Mouse (Mus musculus): Measurements from ENCODE around the gene Cacna1d.

Cacna1d gene

DNA sequence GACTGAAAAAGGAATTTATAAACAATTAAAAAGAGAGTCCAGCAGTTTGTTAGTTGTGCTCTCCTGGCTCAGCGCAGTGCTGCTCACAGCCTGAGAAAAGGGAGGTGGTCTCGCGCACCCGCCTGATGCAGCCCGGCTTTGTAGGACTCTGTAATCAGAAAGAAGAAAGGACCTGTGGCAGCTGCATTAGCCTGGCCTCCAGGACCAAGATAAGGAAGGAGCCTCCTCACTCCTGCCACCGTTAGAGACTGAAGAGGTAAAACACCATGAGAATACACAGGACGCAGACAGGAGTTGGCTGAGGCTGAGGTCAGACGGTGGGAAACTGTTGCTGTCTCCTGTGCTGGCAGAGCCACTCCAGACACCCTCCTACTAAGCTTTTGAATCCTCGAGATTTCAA is at the start of gene Cacna1d:
Gene Cacna1d, minus strand, starts transcription at position 114 of the 400 bp plus-strand sequence.
- peak; percentile 12 for DNase-seq

DNA sequence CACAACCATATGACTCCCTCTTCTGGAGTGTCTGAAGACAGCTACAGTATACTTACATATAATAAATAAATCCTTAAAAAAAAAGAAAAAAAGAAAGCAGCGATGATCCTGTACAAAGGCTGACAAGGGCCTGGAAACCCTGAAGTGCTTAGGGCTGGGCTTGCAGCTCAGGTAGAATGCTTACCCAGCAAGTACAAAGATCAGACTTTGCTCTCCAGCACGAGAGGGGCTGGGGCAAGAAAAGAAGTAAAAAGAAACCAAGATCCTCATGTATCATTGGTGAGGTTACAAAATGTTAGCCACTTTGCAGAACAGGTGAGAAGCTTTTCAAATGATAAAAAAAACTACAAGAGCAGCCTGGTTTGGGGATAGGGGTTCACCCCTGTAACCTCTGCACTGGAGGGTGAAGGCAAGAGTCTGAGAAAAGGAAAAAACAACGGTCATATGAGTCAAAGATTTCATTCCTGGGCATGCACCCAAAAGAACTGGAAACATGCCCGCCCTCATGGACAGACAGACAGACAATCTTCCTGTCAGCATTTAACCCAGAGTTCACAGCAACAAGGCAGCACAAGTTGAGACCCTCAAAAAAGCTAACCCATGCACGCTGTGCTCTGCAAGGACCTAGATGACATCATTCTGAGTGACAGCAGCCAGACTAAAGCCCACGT is 42.7 kb upstream of the Cacna1d start:
- no peak for DNase-seq

DNA sequence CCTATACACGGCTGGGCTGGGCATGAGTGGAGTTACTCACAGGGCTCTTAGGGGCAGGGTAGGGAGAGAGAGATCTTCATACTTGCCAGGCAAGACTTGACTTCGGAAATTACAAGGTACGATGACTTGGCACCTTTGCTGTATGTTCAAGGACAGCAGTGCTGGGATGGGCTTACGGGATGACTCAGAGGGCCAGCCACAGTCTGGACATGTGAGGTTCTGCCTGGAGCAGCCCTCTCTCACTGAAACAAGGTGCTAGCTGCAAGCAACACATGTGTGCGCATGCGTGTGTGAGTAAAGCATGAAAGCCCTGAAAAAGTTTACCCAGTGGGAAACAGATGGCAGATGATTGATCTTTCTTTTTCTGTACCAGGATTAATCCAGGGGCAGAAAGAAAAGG is 40.6 kb upstream of the Cacna1d start:
- DNase-seq = no peak

DNA sequence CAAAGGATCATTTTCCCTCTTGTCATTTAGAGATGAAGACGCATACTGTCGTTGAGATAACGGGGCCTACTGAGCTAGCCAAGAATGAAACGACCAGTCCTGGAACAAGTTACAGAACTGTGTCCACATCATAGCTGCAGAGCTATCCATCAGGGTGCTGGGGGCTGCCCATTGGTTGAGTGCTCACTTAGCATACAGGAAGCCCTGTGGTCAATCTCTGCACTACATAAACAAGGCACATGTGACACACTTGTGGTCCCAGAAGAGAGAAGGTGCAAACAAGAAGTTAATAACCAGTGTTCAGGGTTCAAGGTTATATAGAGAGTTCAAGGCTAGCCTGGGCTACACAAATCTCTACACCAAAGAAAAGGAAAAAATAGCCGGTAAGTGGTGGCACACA is 40.2 kb upstream of the Cacna1d start:
- DNase-seq = no peak

DNA sequence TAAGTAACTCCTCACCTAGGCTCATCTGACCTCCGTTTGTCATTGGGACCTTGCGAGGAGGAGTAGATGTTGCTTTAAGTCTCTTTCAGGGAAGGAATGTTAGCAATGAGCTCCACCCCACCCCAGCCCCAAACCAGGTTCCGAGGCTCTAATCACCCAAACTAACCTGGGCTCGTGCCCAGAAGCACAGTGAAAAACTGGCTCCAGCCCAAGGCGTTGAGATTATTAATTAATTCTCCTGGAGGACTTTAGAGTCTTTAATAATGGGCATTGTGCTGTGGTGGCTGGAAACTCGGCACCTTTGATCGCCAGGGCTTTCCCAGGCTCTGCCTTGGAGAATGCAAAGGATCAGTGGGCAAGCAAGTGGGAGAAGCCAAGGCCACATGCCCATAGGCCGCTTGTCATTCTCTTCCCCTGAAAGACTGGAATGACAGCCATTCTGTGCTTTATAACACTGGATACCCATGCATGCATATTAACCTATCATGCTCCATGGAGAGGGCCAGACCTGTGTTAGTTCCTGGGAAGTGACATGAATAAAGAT is 39.5 kb upstream of the Cacna1d start:
- DNase-seq = no peak

DNA sequence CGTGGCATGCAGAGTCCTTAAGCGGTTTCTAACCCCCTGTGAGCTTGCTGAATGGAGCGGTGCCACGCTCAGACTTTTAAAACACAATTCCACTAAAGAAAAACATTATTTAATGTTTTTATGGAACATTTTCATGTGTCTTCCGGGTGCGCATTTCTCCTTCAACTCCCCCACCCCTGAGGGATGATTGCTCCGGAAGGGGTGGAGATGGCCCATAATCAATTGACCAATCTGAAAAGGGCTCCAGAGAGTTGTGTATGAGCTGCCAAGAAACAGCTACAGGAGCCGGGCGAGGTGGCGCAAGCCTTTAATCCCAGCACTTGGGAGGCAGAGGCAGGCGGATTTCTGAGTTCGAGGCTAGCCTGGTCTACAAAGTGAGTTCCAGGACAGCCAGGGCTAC is 38.2 kb upstream of the Cacna1d start:
- no peak for DNase-seq

DNA sequence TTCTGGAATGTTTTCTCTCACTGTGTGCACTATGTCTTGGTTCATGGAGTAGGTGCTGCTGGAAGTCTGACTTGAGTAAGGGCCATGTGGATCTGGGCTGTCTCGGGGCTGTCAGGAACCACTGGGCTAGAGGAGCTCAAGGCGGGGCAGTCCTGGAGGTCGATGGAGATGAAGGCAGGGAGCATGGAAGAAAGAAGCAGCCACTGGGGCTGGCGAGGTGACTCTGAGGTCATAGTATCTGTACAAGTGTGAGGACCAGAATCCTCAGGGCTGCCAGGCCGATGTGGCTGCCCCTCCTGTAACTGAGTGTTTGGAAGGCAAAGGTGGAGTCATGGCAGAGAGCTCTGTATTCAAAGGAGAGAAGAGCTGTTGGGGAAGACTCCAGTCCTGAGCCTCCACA is 37.7 kb upstream of the Cacna1d start:
- DNase-seq = no peak

DNA sequence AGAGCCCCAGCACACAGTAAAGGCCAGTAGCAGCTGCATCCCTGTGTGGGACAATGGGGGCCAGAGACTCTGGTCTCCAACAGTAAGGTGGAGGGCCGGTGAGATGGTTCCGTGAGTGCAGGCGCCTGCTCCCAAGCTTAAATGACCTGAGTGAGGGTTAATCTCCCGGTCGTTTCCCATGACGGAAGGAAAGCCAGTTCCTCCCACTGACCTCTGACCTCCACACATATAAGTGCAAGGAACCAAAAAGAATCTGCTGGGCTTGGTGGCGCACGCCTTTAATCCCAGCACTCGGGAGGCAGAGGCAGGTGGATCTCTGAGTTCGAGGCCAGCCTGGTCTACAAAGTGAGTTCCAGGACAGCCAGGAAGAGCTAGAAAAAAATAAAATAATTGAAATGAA is 37.1 kb upstream of the Cacna1d start:
- no peak for DNase-seq

DNA sequence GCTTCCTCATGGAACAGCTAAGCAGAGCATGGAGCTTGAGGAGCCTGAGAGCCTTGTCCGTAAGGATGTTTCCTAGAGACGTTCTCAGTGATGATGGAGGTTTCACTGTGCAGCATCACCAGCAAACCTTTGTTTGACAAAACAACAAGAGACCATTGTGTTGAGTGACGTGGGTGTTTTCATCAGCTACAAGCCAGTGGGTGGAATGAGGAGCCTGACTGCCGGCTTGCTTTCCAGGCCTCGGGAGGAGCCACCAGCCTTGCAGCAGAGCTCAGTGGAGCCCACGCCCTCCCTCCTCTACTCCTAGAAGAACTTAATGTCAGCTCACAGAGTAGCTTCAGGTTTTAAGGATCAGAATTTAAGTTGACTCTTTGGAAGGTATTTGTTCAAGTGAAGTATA is 32.1 kb upstream of the Cacna1d start:
- DNase-seq = no peak

DNA sequence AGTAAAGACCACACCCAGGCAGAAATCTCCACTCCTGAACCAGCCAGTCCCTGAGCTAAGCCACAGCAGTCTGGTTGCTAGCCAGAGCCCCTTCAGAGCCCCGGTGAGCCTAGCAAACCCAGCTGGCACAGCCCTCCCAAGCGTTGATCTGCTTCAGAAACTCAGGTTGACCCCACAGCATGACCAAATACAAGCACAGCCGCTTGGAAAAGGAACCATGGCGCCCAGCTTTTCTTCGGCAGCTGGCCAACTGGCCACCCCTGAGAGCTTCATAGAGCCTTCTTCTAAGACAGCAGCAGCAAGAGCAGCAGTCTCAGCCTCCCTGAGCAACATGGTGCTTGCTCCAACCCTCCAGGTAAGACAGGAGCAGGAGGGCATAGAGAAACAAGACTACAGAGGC is 28.1 kb upstream of the Cacna1d start:
- no peak for DNase-seq

DNA sequence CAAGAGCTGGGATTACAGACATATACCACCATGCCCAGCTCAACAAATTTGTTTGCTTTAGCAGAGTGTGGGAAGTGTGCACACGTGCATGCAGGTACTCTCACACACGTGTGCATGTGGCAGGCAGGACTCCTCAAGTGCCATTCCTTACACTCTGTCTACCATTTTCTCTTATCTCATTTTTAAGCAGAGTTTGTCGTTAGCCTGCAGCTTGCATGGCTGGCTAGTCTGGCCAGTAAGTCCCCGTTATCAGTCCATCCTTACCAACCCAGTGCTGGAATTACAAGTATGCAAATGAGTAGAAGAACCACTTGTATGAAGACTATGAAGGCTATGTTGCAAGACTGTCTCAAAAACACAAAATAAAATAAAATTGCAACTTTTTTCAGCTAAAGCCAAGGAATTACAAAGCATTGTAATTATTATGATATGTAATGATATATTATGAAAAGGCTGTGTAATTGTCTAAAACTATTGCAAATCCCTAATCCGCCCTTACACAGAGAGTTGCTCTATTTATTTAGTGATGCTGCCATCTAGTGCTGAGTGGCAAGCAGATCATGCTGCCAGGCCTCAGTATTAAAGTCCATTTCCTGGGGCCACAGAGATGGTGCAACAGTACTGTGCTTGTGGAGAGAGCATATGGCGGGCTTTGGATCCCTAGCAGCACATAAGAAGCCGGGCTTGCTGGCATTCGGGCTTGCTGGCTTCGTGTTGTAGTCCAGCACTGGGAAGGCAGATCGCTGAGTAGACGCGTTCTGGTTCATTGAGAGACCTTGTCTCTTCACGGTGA is 24.9 kb upstream of the Cacna1d start:
- DNase-seq = no peak

DNA sequence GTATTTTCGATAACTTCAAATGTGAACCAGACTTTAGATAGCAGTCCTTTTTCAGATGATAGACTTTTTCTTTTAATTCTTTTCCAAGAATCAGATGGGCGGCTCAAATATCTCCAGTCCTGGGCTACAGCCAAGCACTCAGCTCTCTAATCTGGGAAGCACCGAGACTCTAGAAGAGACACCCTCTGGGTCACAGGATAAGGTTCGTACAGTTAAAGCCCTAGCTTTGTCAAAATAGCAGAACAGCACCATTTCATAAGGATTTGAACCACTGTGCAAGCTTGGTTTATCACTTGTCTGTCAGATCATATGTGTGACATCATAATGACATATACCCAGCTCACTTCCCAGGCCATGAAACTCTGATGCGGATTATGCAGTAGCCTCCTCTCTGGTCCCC is 21.6 kb upstream of the Cacna1d start:
- DNase-seq = no peak

DNA sequence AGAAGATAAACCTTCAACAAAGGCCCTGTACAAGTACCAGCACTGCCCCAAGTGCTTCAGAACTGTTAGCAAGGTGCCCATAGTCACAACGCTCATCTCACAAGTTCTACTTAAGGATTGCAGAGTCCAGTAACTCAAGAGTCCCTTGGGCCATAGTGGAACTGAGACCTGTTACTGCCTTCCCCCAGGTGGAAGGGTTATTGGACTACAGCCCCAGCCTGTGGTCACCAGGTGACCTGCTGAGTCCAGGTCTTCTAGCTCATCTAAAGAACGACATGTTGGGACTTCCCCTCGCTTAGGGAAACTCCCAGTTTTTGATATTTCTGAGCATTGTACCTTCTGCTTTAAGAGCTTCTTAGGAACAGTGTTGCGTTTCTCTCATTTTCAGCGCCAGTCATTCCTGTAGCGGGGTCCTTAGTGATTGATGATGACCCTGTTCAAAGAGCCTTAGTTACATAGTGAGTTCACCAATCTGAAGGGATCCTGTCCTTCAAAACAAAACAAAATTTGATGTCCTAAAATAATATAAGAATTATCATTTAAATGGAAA is 19.0 kb upstream of the Cacna1d start:
- no peak for DNase-seq

DNA sequence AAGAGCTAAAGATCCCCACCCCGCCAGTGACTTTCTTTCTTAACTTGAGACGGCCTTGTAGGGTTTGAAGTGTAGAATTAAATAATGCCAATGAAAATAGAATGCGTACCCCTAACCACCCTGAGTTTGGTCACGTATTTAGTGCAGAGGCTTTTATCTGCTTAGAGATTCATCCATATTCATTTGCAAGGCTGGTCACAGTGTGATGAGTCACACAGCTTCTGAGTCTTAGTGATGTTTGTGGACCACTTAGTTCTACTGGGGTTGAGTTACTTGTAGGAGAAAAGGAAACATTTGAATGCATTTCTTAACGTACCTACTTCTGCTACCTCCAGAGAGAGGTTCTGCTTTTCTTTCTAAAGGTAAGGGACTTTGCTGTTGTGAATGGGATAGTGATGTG is 13.7 kb upstream of the Cacna1d start:
- DNase-seq = no peak

DNA sequence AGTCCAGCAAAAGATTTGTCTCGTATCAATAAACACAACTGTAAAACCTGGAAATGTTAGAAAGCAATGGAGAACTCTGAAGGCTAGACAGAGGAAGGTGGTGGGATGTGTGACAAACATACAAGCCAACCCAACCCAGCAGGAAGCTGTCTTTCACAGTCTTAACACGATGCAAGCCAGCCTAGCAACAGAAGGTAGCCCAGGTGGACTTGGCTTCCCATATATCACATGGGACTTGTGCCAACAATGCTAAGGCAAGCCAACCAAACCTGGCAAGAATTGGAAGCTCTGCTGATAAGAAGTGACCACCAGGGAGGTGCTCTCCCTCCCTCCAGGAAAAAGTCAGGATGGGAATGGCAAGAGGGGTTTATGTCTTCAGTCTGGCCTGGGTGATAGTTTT is 6.9 kb upstream of the Cacna1d start:
- DNase-seq = no peak

DNA sequence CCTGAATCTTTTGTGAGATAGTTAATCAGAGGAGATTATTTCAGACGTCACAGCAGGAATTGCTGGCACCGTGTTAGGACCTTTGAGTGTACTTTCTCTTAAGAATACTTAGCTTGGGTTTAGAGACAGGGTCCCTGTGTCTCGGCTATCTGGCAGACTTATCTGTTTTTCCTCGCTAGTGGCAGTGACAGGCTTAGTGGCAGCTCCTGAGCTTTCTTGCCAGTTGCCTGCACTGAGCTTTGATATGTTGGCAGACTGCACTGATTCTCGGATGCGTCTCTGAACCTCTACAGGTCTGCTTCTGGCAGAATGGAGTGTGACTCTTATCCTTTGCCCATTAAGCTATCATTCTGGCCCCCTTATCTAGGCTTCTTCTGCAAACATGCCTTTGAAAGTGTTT is 3.7 kb upstream of the Cacna1d start:
- no peak for DNase-seq

DNA sequence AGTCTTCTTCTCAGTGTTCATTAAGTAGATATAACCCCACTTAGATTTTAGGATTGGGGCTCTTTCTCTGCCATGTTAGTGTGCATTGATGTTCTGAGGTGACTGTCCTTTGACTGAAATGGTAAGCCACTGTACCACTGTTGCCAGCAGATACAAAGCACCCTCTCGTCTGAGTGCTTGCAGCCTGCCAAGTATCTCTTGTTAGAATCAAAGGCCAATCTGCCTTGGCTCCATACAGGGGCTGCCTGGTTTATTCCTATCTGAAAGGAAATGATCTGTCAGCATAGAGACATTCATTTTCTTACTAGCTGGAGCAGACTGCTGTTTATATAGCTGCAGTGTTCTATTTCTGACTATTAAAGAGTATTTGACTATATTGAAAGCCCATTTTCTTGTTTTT is 2.0 kb upstream of the Cacna1d start:
- DNase-seq = no peak

DNA sequence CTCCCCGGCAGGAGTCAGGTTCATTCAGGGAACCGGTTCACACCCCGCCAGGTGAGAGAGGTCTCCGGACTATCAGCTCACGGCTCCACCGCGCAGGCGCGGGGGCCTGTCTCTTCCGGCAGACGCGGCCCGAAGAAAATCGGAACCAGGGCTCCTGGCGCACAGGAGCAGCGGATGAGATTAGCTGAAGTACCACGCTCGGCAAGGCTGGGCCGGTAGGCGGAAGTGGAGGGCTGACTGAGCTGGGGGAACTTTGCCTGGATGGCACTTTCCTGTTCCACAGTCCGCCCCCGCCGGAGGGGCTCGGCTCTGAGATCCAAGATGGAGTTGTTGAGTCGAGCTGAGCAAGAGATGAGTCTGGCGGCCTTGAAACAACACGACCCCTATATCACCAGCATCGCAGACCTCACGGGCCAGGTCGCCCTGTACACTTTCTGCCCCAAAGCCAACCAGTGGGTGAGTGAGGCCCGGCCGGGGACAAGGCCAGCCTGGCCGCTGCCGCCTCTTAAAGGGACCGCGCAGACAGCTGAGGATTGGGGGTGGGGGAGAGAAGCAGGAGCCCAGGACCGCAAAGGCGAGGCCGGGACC is 11.8 kb downstream of the Cacna1d start, which contains the start of gene Dcp1a:
Gene Dcp1a, plus strand, starts transcription at position 175 of the 588 bp plus-strand sequence.
- peak; percentile 95 for DNase-seq

DNA sequence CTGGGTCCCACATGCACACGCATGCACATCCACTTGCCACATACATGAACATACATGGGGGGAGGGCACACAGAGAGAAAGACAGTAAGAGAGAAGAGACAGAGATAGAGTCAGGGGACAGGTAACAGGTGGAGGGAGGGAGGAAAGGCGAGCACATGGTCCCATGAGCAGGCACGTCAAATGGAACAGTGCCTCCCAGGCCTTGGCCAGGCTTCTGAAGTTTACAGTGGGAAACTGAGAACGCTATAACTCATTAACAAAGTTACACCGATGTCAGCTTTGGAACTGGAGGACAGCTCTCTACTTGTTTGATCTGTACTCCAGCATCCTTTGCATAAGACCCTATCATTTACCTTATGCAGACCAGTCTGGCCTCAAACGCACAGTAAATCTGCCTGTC is 16.8 kb downstream of the Cacna1d start:
- DNase-seq = no peak

DNA sequence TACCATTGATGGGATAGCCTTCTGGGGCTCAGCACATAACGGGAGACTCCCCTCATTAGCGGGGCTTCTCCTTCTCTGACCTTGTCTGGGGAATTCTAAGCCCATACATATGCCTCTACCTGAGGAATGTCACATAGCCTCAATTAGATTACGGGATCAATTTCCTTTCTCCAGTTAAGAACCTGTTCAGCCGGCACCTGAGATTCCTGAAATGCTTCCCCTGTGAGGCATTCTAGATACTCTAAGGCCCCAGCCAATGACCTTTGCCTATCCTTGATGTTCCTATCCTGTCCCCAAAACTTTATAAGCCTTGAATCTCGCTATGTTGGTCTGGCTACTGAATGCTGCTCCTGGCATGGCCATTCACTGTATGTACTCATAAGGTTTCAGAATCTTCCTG is 17.6 kb downstream of the Cacna1d start:
- no peak for DNase-seq

DNA sequence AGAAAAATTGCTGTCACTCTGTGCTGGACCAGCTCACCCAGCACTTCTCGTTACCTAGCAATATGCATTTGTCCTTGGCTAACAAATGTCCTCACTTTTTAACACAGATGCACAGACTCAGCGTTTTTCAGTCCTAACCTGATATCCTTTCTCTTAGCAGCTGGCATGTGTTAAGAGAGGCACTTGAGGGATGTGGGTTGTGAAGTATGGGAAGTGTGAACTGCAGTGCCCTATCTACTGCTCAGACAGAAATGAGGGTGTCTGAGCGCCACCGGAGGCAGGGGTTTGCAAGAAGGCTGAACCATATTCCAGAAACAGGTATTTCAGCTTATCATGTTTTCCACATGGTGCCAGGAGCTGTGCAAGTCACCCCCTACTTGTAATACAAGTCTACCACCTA is 27.9 kb downstream of the Cacna1d start:
- DNase-seq = no peak

DNA sequence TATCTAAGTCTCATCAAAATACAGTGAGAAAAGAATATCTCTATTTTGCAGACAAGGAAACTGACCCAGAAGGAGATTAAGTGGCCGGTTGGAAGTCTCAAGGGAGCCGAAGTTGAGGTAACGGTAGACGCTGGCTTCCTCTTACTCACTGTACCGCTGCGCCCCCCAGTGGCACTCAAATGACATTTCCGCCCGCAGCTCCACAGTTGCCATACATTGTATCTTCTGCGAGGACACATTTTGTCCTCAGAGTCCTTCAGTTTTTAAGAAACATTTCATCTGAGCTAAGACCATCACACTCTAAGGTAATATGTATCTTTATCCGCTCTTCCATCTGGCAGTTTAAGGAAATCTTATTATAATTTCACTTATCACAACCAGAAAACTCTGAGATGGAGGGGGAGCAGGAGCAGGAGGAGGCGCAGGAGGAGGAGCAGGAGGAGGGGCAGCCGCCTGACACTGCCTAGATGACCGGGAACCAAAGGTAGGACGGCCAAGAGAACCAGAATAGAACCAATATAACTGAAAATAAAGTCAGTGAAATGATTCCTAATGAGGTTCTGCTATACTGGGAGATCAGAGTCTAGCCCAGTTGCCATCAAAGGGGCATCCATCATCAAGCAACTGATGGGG is 31.2 kb downstream of the Cacna1d start:
- peak; percentile 66 for DNase-seq

DNA sequence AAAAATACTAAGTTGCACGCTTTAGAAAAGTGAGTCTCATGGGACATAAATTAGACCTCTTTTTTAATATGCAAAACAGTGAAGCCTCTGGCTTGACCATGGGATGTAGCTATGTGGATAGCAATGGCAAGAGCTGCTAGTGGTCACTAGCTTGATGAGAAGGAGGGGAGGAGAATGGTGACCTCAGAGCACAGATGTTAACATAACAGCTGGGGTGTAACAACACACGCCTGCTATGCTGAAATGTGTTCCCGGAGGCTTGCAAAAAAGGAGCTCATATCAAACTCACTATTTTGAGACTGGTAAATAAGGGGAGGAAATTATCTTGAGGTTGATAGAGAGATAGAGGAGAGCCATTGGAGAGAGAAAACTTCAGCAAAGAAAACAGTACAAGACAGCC is 32.4 kb downstream of the Cacna1d start:
- no peak for DNase-seq

Measured in liver (tissue).